Mouse (Mus musculus): ENCODE data around the gene Gli3.

GRCm38 (mm10) chr13:15660502-15660901 is 197.5 kb downstream of the Gli3 start:
- TF ChIP-seq CTCF (IDR thresholded peaks at IDR 0.05; ENCODE audit: low read depth), result no peak
- TF ChIP-seq EP300 (IDR thresholded peaks at IDR 0.05; ENCODE audit: low read depth), result no peak
